Mouse (Mus musculus) heart, postnatal 0 days (tissue): ENCODE results near the gene Cnot8. TPM values are rescaled to one million over a fixed set of nuclear protein-coding genes. Genes with fewer than 3 reads are reported as not detected.
A peak's percentile ranks its signal among the peaks of the same experiment; 100 is the strongest.

Source experiments
- ATAC-seq: fragments of 200-750 bp; cut with Nextera tagmentation; 2 replicates; pipeline ENCODE4 v1.8.0; 2017; ENCODE audit warnings: low read depth, moderate number of reproducible peaks, moderate library complexity; ENCODE audit not compliant: insufficient read depth
- DNase-seq: peaks from one replicate; pipeline ENCODE4 v3.0.0-alpha.2; 2016; ENCODE audit warnings: low spot score
- H3K27ac ChIP-seq: fragments of 300-500 bp; sonication (generic); 2 replicates; pipeline ENCODE4 v1.5.1; 2014; ENCODE audit warnings: low read depth, mild to moderate bottlenecking
- H3K27me3 ChIP-seq: fragments of 300-500 bp; sonication (generic); 2 replicates; pipeline ENCODE4 v1.6.1; 2014; ENCODE audit warnings: low read length, mixed read lengths; ENCODE audit not compliant: control insufficient read depth, insufficient read depth
- H3K36me3 ChIP-seq: fragments of 300-500 bp; sonication (generic); replicated peaks from 2 replicates; pipeline ENCODE4 v1.6.1; 2014; ENCODE audit warnings: low read length, mixed read lengths; ENCODE audit not compliant: control insufficient read depth, insufficient read depth
- H3K4me1 ChIP-seq: fragments of 300-500 bp; sonication (generic); 2 replicates; pipeline ENCODE4 v1.6.1; 2014; ENCODE audit warnings: antibody characterized with exemption; ENCODE audit not compliant: control insufficient read depth, insufficient read depth
- H3K4me2 ChIP-seq: fragments of 300-500 bp; sonication (generic); 2 replicates; pipeline ENCODE4 v1.6.1; 2014; ENCODE audit warnings: low read depth, mild to moderate bottlenecking, low read length, moderate library complexity
- H3K4me3 ChIP-seq: fragments of 300-500 bp; sonication (generic); 2 replicates; pipeline ENCODE4 v1.5.1; 2014; ENCODE audit warnings: low read depth, low read length
- H3K9ac ChIP-seq: fragments of 300-500 bp; sonication (generic); replicated peaks from 2 replicates; pipeline ENCODE4 v1.6.1; 2014; ENCODE audit warnings: low read depth, low read length, mixed read lengths
- H3K9me3 ChIP-seq: fragments of 300-500 bp; sonication (generic); replicated peaks from 2 replicates; pipeline ENCODE4 v1.6.1; 2016; ENCODE audit warnings: low read length; ENCODE audit not compliant: control insufficient read depth
- CTCF ChIP-seq: IDR thresholded peaks from 2 replicates; pipeline ENCODE4 v1.5.1; 2016; ENCODE audit warnings: antibody characterized with exemption, control low read depth, low read depth
- EP300 ChIP-seq: IDR thresholded peaks from 2 replicates; pipeline ENCODE4 v1.6.1; 2016; ENCODE audit warnings: antibody characterized with exemption, low read depth
- WGBS: fragments of 180-500 bp; shearing (Covaris S2); extraction: QIAGEN DNeasy Blood & Tissue Kit; methylation state at CpG from one replicate; pipeline ENCODE4 v1.1.7; 2014; 5-methylcytosine and 5-hydroxymethylcytosine counted together
- polyA plus RNA-seq: library from polyadenylated mRNA; unstranded; fragments of >200 nt; fragmentation: Nextera tagmentation; extraction: Ambion mirVana; gene quantifications from 2 replicates; pipeline ENCODE4 v1.2.1, GENCODE M21; 2015
- total RNA-seq: library from RNA; depleted of rRNA; stranded (reverse); fragments of >200 nt; gene quantifications from 2 replicates; pipeline ENCODE4 v1.2.3, GENCODE M21; 2014; ENCODE audit warnings: low replicate concordance

Cnot8 gene
- total and polyA plus RNA-seq, 2 experiments from 2014 or later = 68.6 to 76.6 TPM

DNA sequence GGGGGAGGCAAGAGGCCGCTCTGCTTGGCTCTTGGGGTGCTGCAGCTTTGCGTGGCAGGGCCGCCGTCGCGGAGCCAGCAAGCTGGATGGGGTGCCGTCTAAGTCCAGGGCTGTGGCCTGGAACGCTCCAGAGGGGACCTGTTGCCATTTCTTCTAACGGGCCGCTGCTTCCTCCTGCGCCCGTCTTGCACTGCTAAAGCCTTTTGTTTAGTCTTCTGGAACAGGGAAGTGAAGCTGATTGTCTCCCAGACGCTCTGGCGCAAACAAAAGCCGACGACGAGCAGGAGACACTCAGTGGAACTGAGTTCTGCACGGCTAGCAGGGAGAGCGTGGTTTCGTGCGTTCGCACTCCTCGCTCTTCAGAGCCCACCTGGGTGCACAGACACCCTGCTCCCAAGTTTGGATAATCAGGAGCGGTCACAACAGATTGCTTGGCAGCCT lies 418 bp downstream of the Cnot8 start:
- no peaks in the 10 kb centered on the region for H3K9me3 ChIP-seq
- DNase-seq (peak; percentile 37), ATAC-seq (no peak; the same call in none of the 2 replicates)
- peak overlapping the region; percentile 80 for H3K4me3 ChIP-seq
- H3K9ac ChIP-seq = peak overlapping the region; percentile 84
- H3K27ac ChIP-seq = peak overlapping the region; percentile 91
- peaks cover 5% of the 10 kb centered on the region; the same call in 1 of the 2 replicates for H3K4me1 ChIP-seq
- TF ChIP-seq EP300 = 0 out of 2 replicates have a peak, but pooled peaks have one; percentile 11
- TF ChIP-seq CTCF = no peak
- H3K36me3 ChIP-seq = peaks cover under 1% of the 10 kb centered on the region; the same call in 1 of the 2 replicates
- peak overlapping the region; percentile 75 for H3K4me2 ChIP-seq
- H3K27me3 ChIP-seq = no peaks in the 10 kb centered on the region
- WGBS = under 1% methylated on average over 24 of the region's 24 CpGs

DNA sequence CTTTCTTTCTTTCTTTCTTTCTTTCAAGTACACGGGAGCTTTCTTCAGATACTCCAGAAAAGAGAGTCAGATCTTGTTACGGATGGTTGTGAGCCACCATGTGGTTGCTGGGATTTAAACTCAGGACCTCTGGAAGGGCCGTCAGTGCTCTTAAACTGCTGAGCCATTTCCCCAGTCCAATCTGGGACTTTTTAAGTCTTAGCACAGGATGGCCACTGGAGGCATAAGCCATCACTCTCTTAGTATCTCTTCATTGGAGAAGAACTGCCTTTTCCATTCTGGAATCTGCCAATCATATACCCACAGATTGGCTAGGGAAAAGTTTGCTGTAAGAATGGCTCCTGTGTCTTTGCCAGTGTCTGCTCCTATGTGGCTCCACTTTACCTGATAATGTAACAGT lies 3.1 kb downstream of the Cnot8 start:
- 51% methylated on average over 3 of the region's 3 CpGs for WGBS
- Histone ChIP-seq H3K4me1 (peaks cover 5% of the 10 kb centered on the region; the same call in 1 of the 2 replicates), H3K27ac (no peak overlapping the region), H3K27me3 (no peaks in the 10 kb centered on the region), H3K9me3 (no peaks in the 10 kb centered on the region), H3K4me2 (no peak overlapping the region), H3K9ac (no peak overlapping the region), H3K4me3 (no peak overlapping the region), H3K36me3 (peaks cover 27% of the 10 kb centered on the region)
- no peak for DNase-seq
- TF ChIP-seq CTCF (no peak), EP300 (no peak)
- ATAC-seq = no peak

DNA sequence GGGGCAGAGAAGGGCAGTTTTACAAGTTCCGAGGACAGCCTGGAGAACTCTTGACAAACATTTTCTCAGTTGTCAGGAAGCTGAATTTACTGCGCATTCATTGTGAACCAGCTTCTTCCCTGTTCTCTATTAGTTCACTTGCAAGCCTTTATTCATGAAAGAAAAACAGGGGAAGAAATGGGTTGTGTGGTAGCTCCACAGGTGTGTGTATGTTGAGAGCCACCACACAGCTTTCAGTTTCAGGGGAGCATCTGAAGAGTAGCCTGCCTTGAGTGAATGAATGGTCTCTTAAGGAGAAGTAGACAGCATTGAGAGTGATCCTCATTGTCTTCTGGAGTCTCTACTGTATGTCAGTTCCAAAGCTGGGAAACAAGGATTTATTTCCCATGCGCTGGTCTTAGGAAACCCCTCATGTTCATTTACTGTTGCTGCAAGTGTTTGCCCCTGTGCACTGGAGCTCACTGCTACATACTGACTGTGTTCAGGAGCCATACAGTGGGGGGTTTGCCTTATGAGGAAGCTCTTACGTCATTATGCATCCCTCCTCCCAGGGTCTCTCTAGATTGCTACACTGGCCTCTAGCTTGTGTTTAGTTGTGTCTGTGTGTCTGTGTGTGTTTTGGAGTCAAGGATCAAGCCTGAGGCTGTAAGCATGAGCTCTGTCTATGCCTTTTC lies 3.8 kb downstream of the Cnot8 start:
- WGBS = 84% methylated on average over 4 of the region's 4 CpGs
- Histone ChIP-seq H3K27me3 (no peaks in the 10 kb centered on the region), H3K9me3 (no peaks in the 10 kb centered on the region), H3K36me3 (peaks cover 35% of the 10 kb centered on the region), H3K27ac (no peak overlapping the region), H3K4me1 (peaks cover 5% of the 10 kb centered on the region; the same call in 1 of the 2 replicates), H3K4me3 (no peak overlapping the region), H3K4me2 (no peak overlapping the region), H3K9ac (no peak overlapping the region)
- no peak for DNase-seq
- TF ChIP-seq EP300 (no peak), CTCF (no peak)
- ATAC-seq = no peak

DNA sequence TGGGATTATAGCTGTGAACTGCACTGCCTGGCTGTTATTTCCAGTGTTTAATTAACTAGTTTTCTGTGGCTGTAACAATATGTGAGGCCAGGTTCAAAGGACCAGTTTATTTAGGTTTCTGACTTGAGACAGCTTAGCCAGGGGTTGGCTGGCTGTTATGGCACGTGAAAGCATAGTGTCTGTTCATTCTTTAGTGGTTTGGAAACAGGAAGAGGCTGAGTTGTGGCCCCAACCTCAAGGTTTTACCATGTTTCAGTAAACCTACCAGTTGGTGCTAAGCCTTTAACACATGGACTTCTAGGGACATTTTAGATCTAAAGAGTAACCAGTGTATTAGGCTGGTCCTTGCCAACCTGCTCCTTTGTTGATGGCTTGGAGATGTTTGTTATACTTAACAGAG lies 12.6 kb downstream of the Cnot8 start:
- ATAC-seq = no peak
- no peak for DNase-seq
- Histone ChIP-seq H3K4me1 (0 out of 2 replicates have a peak, but pooled peaks cover 3% of the 10 kb centered on the region), H3K27ac (peak overlapping the region; percentile 1; the same call in 1 of the 2 replicates), H3K36me3 (peaks cover 92% of the 10 kb centered on the region), H3K9me3 (no peaks in the 10 kb centered on the region), H3K27me3 (no peaks in the 10 kb centered on the region), H3K4me3 (no peak overlapping the region), H3K4me2 (no peak overlapping the region), H3K9ac (no peak overlapping the region)
- TF ChIP-seq EP300 (no peak), CTCF (no peak)
- WGBS = 56% methylated on average over 1 of the region's 1 CpGs

DNA sequence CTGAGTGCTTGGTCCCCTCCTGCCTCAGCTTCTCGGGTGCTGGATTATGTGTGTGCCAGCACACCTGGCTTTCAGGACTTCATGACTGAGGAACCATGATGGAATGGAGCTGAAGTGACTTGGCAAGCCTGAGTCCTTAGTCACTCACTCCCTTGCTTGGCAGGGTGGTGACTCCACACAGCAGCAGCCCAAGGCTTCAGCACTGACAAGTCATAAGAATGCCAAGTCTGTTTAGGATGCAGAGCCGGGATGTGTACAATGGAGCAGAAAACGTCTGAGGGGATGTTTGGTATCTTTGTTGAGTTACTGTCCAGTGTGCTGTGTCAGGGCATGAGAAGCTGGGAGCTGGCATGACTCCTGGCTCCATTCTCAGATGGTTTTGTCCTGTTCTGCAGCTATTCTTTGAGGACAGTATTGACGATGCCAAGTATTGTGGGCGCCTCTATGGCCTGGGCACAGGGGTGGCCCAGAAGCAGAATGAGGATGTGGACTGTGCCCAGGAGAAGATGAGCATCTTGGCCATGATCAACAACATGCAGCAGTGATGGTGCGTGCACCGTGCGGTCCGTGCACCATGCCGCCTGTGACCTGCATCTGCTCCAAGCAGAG lies 13.2 kb downstream of the Cnot8 start:
- 0 out of 2 replicates have a peak, but pooled peaks cover 3% of the 10 kb centered on the region for H3K4me1 ChIP-seq
- H3K36me3 ChIP-seq = peaks cover 89% of the 10 kb centered on the region
- H3K9ac ChIP-seq = no peak overlapping the region
- no peak overlapping the region for H3K4me3 ChIP-seq
- peak overlapping the region; percentile 1; the same call in 1 of the 2 replicates for H3K27ac ChIP-seq
- no peaks in the 10 kb centered on the region for H3K9me3 ChIP-seq
- no peak overlapping the region for H3K4me2 ChIP-seq
- DNase-seq = no peak
- 88% methylated on average over 10 of the region's 10 CpGs for WGBS
- TF ChIP-seq CTCF (no peak), EP300 (no peak)
- ATAC-seq = no peak
- no peaks in the 10 kb centered on the region for H3K27me3 ChIP-seq
